Mouse (Mus musculus) CH12.LX (cell line): ENCODE results near the gene 2810408A11Rik. TPM values are rescaled to one million over a fixed set of nuclear protein-coding genes. Genes with fewer than 3 reads are reported as not detected.

ENCODE experiments used
- DNase-seq: peaks from one replicate; pipeline ENCODE4 v3.0.0-alpha.2; 2013; ENCODE audit errors: extremely low read depth
- H3K27ac ChIP-seq: 2 replicates; pipeline ENCODE4 v1.5.1; 2012; ENCODE audit warnings: low read depth, mild to moderate bottlenecking, control low read depth, moderate library complexity; ENCODE audit not compliant: insufficient read depth
- H3K27me3 ChIP-seq: replicated peaks from 2 replicates; pipeline ENCODE3; 2012; ENCODE audit warnings: inconsistent platforms
- H3K36me3 ChIP-seq, 2 experiments: replicated peaks in 1 of 2; 2 replicates each; pipeline versions ENCODE3 to v1.6.1; 2012; ENCODE audit warnings: inconsistent platforms in 1 of 2, low read length in 1 of 2, mild to moderate bottlenecking in 1 of 2, mixed read lengths in 1 of 2, moderate library complexity in 1 of 2; ENCODE audit not compliant: control insufficient read depth in 1 of 2, insufficient read depth in 1 of 2
- H3K4me1 ChIP-seq, 2 experiments: 2 replicates each; pipeline ENCODE4 v1.6.1; 2012; ENCODE audit warnings: inconsistent platforms in 1 of 2, moderate library complexity in 1 of 2; ENCODE audit not compliant: insufficient read depth in 2 of 2, control insufficient read depth in 1 of 2
- H3K4me2 ChIP-seq: 2 replicates; pipeline ENCODE4 v1.6.1; 2012; ENCODE audit warnings: low read depth, mild to moderate bottlenecking, control low read depth; ENCODE audit not compliant: poor library complexity, insufficient read depth, severe bottlenecking
- H3K4me3 ChIP-seq, 3 experiments: fragments of 150-350 bp in 1 of 3; sonication (generic) in 1 of 3; replicated peaks in 1 of 3; 2 replicates each; pipeline versions ENCODE3 to v1.5.1; 2011 to 2012; ENCODE audit warnings: low read depth in 2 of 3, low read length in 2 of 3, mild to moderate bottlenecking in 2 of 3, moderate library complexity in 2 of 3, control low read depth in 1 of 3, improper control_type of control experiment in 1 of 3, inconsistent platforms in 1 of 3, mixed read lengths in 1 of 3; ENCODE audit not compliant: poor library complexity in 1 of 3
- H3K79me2 ChIP-seq: replicated peaks from 2 replicates; pipeline ENCODE4 v1.6.1; 2012; ENCODE audit warnings: mild to moderate bottlenecking, moderate library complexity; ENCODE audit not compliant: control insufficient read depth, poor library complexity, insufficient read depth, severe bottlenecking; ENCODE audit errors: extremely low read depth
- H3K9ac ChIP-seq: 2 replicates; pipeline ENCODE4 v1.6.1; 2012; ENCODE audit warnings: low read depth, mild to moderate bottlenecking, control low read depth, moderate library complexity; ENCODE audit not compliant: insufficient read depth
- H3K9me3 ChIP-seq: replicated peaks from 2 replicates; pipeline ENCODE3; 2012; ENCODE audit warnings: low read length, inconsistent platforms, mixed read lengths
- BHLHE40 ChIP-seq: IDR thresholded peaks from 2 replicates; pipeline ENCODE4 v1.6.1; 2011; ENCODE audit warnings: mild to moderate bottlenecking, low read depth, low read length, improper control_type of control experiment
- CHD1 ChIP-seq: IDR thresholded peaks from 2 replicates; pipeline ENCODE4 v1.6.1; 2012; ENCODE audit warnings: low read depth, low read length, improper control_type of control experiment, inconsistent platforms
- CHD2 ChIP-seq: IDR thresholded peaks from 2 replicates; pipeline ENCODE4 v1.6.1; 2011; ENCODE audit warnings: low read length, improper control_type of control experiment
- CTCF ChIP-seq, 2 experiments: IDR thresholded peaks in 1 of 2; conservative IDR thresholded peaks in 1 of 2; 2 replicates each; pipeline ENCODE4 v1.5.1; 2011 to 2012; ENCODE audit warnings: low read depth in 2 of 2, low read length in 2 of 2, improper control_type of control experiment in 1 of 2, inconsistent platforms in 1 of 2, mild to moderate bottlenecking in 1 of 2, moderate library complexity in 1 of 2
- E2F4 ChIP-seq: IDR thresholded peaks from 2 replicates; pipeline ENCODE4 v1.6.1; 2011; ENCODE audit warnings: low read depth, low read length, improper control_type of control experiment; ENCODE audit not compliant: insufficient replicate concordance
- ELF1 ChIP-seq: IDR thresholded peaks from 2 replicates; pipeline ENCODE4 v1.6.1; 2014; ENCODE audit warnings: low read depth, mild to moderate bottlenecking, inconsistent platforms, low read length, improper control_type of control experiment
- EP300 ChIP-seq: IDR thresholded peaks from 2 replicates; pipeline ENCODE4 v1.6.1; 2011; ENCODE audit warnings: low read length, improper control_type of control experiment
- ETS1 ChIP-seq: conservative IDR thresholded peaks from 2 replicates; pipeline ENCODE4 v1.6.1; 2012; ENCODE audit warnings: low read depth, mild to moderate bottlenecking, inconsistent platforms, low read length, improper control_type of control experiment, moderate library complexity
- GABPA ChIP-seq: IDR thresholded peaks from 2 replicates; pipeline ENCODE4 v1.6.1; 2012; ENCODE audit warnings: low read depth, low read length, improper control_type of control experiment, inconsistent platforms; ENCODE audit not compliant: insufficient replicate concordance
- HCFC1 ChIP-seq: IDR thresholded peaks from 2 replicates; pipeline ENCODE4 v1.6.1; 2012; ENCODE audit warnings: low read depth, mild to moderate bottlenecking, inconsistent platforms, low read length, improper control_type of control experiment
- IRF4 ChIP-seq: IDR thresholded peaks from 2 replicates; pipeline ENCODE4 v1.6.1; 2014; ENCODE audit warnings: low read depth, mild to moderate bottlenecking, inconsistent platforms, low read length, improper control_type of control experiment
- JUN ChIP-seq: IDR thresholded peaks from 2 replicates; pipeline ENCODE4 v1.6.1; 2011; ENCODE audit warnings: low read depth, mild to moderate bottlenecking, low read length, improper control_type of control experiment, moderate library complexity; ENCODE audit not compliant: insufficient read depth
- JUND ChIP-seq: conservative IDR thresholded peaks from 2 replicates; pipeline ENCODE4 v1.6.1; 2011; ENCODE audit warnings: low read depth, low read length, improper control_type of control experiment
- KAT2A ChIP-seq: IDR thresholded peaks from 2 replicates; pipeline ENCODE4 v1.6.1; 2012; ENCODE audit warnings: low read length, improper control_type of control experiment, inconsistent platforms; ENCODE audit not compliant: insufficient replicate concordance
- MAFK ChIP-seq: IDR thresholded peaks from 2 replicates; pipeline ENCODE4 v1.6.1; 2011; ENCODE audit warnings: low read length, improper control_type of control experiment; ENCODE audit not compliant: insufficient replicate concordance
- MAX ChIP-seq: IDR thresholded peaks from 2 replicates; pipeline ENCODE4 v1.6.1; 2011; ENCODE audit warnings: low read length, improper control_type of control experiment
- MAZ ChIP-seq: IDR thresholded peaks from 2 replicates; pipeline ENCODE4 v1.6.1; 2012; ENCODE audit warnings: low read depth, mild to moderate bottlenecking, inconsistent platforms, low read length, improper control_type of control experiment, moderate library complexity
- MEF2A ChIP-seq: IDR thresholded peaks from 2 replicates; pipeline ENCODE4 v1.6.1; 2014; ENCODE audit warnings: low read depth, mild to moderate bottlenecking, inconsistent platforms, low read length, improper control_type of control experiment, borderline replicate concordance
- MXI1 ChIP-seq: IDR thresholded peaks from 2 replicates; pipeline ENCODE4 v1.6.1; 2011; ENCODE audit warnings: mild to moderate bottlenecking, low read depth, low read length, improper control_type of control experiment
- MYC ChIP-seq: IDR thresholded peaks from 2 replicates; pipeline ENCODE4 v1.6.1; 2011; ENCODE audit warnings: low read depth, mild to moderate bottlenecking, improper control_type of control experiment, low read length
- NELFE ChIP-seq: IDR thresholded peaks from 2 replicates; pipeline ENCODE4 v1.6.1; 2011; ENCODE audit warnings: low read depth, low read length, improper control_type of control experiment
- NRF1 ChIP-seq: IDR thresholded peaks from 2 replicates; pipeline ENCODE4 v1.6.1; 2014; ENCODE audit warnings: low read depth, mild to moderate bottlenecking, inconsistent platforms, low read length, improper control_type of control experiment, moderate library complexity
- PAX5 ChIP-seq: IDR thresholded peaks from 2 replicates; pipeline ENCODE4 v1.6.1; 2012; ENCODE audit warnings: low read length, inconsistent platforms, mixed read lengths
- POLR2A ChIP-seq: IDR thresholded peaks from 2 replicates; pipeline ENCODE4 v1.6.1; 2011; ENCODE audit warnings: low read depth, mild to moderate bottlenecking, improper control_type of control experiment, low read length
- POLR2AphosphoS2 ChIP-seq: IDR thresholded peaks from 2 replicates; pipeline ENCODE4 v1.6.1; 2011; ENCODE audit warnings: low read depth, low read length, improper control_type of control experiment
- RAD21 ChIP-seq: IDR thresholded peaks from 2 replicates; pipeline ENCODE4 v1.6.1; 2011; ENCODE audit warnings: low read depth, mild to moderate bottlenecking, low read length, improper control_type of control experiment, moderate library complexity
- RCOR1 ChIP-seq: conservative IDR thresholded peaks from 2 replicates; pipeline ENCODE4 v1.6.1; 2012; ENCODE audit warnings: low read depth, mild to moderate bottlenecking, inconsistent platforms, low read length, improper control_type of control experiment
- SIN3A ChIP-seq: IDR thresholded peaks from 2 replicates; pipeline ENCODE4 v1.6.1; 2012; ENCODE audit warnings: low read length, improper control_type of control experiment, inconsistent platforms
- SMC3 ChIP-seq: IDR thresholded peaks from 2 replicates; pipeline ENCODE4 v1.6.1; 2011; ENCODE audit warnings: low read depth, low read length, improper control_type of control experiment
- TBP ChIP-seq: conservative IDR thresholded peaks from 2 replicates; pipeline ENCODE4 v1.6.1; 2011; ENCODE audit warnings: low read depth, low read length, improper control_type of control experiment
- TCF12 ChIP-seq: IDR thresholded peaks from 2 replicates; pipeline ENCODE4 v1.6.1; 2014; ENCODE audit warnings: low read depth, mild to moderate bottlenecking, inconsistent platforms, low read length, improper control_type of control experiment
- UBTF ChIP-seq: IDR thresholded peaks from 2 replicates; pipeline ENCODE4 v1.6.1; 2012; ENCODE audit warnings: low read depth, mild to moderate bottlenecking, inconsistent platforms, low read length, improper control_type of control experiment, moderate library complexity
- USF1 ChIP-seq: IDR thresholded peaks from 2 replicates; pipeline ENCODE4 v1.6.1; 2014; ENCODE audit warnings: low read depth, mild to moderate bottlenecking, inconsistent platforms, low read length, improper control_type of control experiment
- USF2 ChIP-seq: conservative IDR thresholded peaks from 2 replicates; pipeline ENCODE4 v1.6.1; 2011; ENCODE audit warnings: low read depth, low read length, improper control_type of control experiment
- ZC3H11A ChIP-seq: IDR thresholded peaks from 2 replicates; pipeline ENCODE4 v1.6.1; 2012; ENCODE audit warnings: low read depth, mild to moderate bottlenecking, inconsistent platforms, low read length, improper control_type of control experiment
- ZKSCAN1 ChIP-seq: IDR thresholded peaks from 2 replicates; pipeline ENCODE4 v1.6.1; 2012; ENCODE audit warnings: low read depth, inconsistent platforms, low read length, improper control_type of control experiment, borderline replicate concordance
- ZMIZ1 ChIP-seq: IDR thresholded peaks from 2 replicates; pipeline ENCODE4 v1.6.1; 2012; ENCODE audit warnings: low read depth, mild to moderate bottlenecking, inconsistent platforms, low read length, improper control_type of control experiment
- ZNF384 ChIP-seq: IDR thresholded peaks from 2 replicates; pipeline ENCODE4 v1.6.1; 2012; ENCODE audit warnings: low read depth, low read length, improper control_type of control experiment, inconsistent platforms
- dilution Hi-C: fragments of 300-500 bp; cut with MboI; formaldehyde crosslinking; loops from 2 replicates; pipeline ENCODE4 v1.14.3; 2020; ENCODE audit warnings: low sequenced_read_pairs; ENCODE audit not compliant: extremely low pct_unique_long_range_greater_than_20kb, extremely low pct_ligation_motif_present
- in situ Hi-C: fragments of 300-500 bp; cut with MboI; formaldehyde crosslinking; loops from 3 replicates; pipeline ENCODE4 v1.14.3; 2019; ENCODE audit warnings: low sequenced_read_pairs, low pct_ligation_motif_present, low pct_unique_long_range_greater_than_20kb, mixed read lengths
- polyA plus RNA-seq: library from polyadenylated mRNA; unstranded; fragments of >175 nt; gene quantifications from 2 replicates; pipeline ENCODE4 v1.2.1, GENCODE M21; 2012; ENCODE audit warnings: low read depth; ENCODE audit not compliant: insufficient read length
- total RNA-seq, 2 experiments: library from RNA; depleted of rRNA; stranded (reverse); fragments of 300-350 nt in 1 of 2; fragments of >200 nt in 1 of 2; gene quantifications; 2 replicates each; pipeline ENCODE4 v1.2.3; 2012 to 2014

2810408A11Rik gene
- total and polyA plus RNA-seq, 3 experiments: 0.33 to 0.86 (median 0.59) TPM

DNA sequence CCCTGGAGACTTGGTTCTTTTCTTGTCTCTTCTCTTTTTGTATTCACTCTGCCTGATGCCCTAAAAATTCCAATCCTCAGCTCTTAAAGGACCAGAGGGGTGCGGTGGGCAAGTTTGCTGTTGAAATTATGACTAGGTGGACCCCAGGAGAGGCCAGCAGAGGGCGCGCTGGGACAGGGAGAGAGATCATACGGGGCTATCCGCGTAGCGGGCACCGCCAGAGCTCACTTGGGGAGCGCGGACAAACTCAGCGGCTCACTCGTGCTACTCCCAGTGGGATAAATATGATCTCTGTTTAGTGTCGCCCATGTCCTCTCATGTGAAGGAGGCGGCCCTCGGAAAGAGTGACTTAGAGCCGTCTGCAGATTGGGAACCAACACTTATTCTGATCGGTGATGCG, 33.4 kb upstream of the 2810408A11Rik start:
- dilution Hi-C loops: no loop called here
- Histone ChIP-seq H3K9ac (peak overlapping the region; percentile 21; the same call in 1 of the 2 replicates), H3K9me3 (no peaks in the 10 kb centered on the region), H3K79me2 (no peaks in the 10 kb centered on the region), H3K36me3 (no peaks in the 10 kb centered on the region), H3K27me3 (peaks cover 50% of the 10 kb centered on the region)
- in situ Hi-C loops: no loop called here
- peak; percentile 94 for DNase-seq
- TF ChIP-seq PAX5: no peak
- TF ChIP-seq ZC3H11A: peak; percentile 85
- 0 out of 2 replicates have a peak, but pooled peaks have one; percentile 46 for TF ChIP-seq NRF1
- TF ChIP-seq MAZ: peak; percentile 92
- TF ChIP-seq JUND: no peak
- no peak for TF ChIP-seq ZMIZ1
- TF ChIP-seq ZKSCAN1: no peak
- TF ChIP-seq MAX: no peak
- TF ChIP-seq TCF12: 0 out of 2 replicates have a peak, but pooled peaks have one; percentile 40
- no peak for TF ChIP-seq ELF1
- peak; percentile 67 for TF ChIP-seq NELFE
- no peak; the same call in 1 of the 2 replicates for TF ChIP-seq EP300
- no peak; the same call in 1 of the 2 replicates for TF ChIP-seq MYC
- 0 out of 2 replicates have a peak, but pooled peaks have one; percentile 10 for TF ChIP-seq ETS1
- peak; percentile 66; the same call in 1 of the 2 replicates for TF ChIP-seq BHLHE40
- no peak for TF ChIP-seq USF1
- no peak; the same call in none of the 2 replicates for TF ChIP-seq RAD21
- TF ChIP-seq MEF2A: no peak; the same call in 1 of the 2 replicates
- TF ChIP-seq E2F4: peak; percentile 51; the same call in 1 of the 2 replicates
- TF ChIP-seq KAT2A: no peak
- no peak for TF ChIP-seq CHD1
- TF ChIP-seq JUN: no peak
- 0 out of 2 replicates have a peak, but pooled peaks have one; percentile 11 for TF ChIP-seq CHD2
- TF ChIP-seq TBP: no peak
- TF ChIP-seq POLR2A: no peak
- peak; percentile 51; the same call in 1 of the 2 replicates for TF ChIP-seq HCFC1
- TF ChIP-seq MXI1: peak; percentile 75
- TF ChIP-seq CTCF (conservative IDR thresholded peaks at IDR 0.05 in 1 of 2, IDR thresholded peaks at IDR 0.05 in 1 of 2; ENCODE audit: low read depth in 2 of 2, low read length in 2 of 2): peak; percentile 45 to 99
- peak; percentile 99 for TF ChIP-seq SMC3
- no peak for TF ChIP-seq MAFK
- peak; percentile 86; the same call in 1 of the 2 replicates for TF ChIP-seq SIN3A
- TF ChIP-seq IRF4: peak; percentile 77
- TF ChIP-seq ZNF384: no peak
- no peak for TF ChIP-seq POLR2AphosphoS2
- TF ChIP-seq UBTF: no peak
- no peak for TF ChIP-seq RCOR1
- no peak for TF ChIP-seq GABPA
- no peak for TF ChIP-seq USF2
- TF ChIP-seq, all 38 proteins: peak for 15
- Histone ChIP-seq H3K27ac (no peak overlapping the region), H3K4me1 (peaks cover 5 to 63% of the 10 kb centered on the region in 2 experiments), H3K4me2 (peak overlapping the region; percentile 92), H3K4me3 (no peak overlapping the region)
